8 mouse cellular contexts compared by ENCODE assay signal in genomic region chr17:87446767-87447611, GRCm38 (mm10). TPM values are rescaled to one million over a fixed set of nuclear protein-coding genes. Genes with fewer than 3 reads are reported as not detected.
DNase-seq lines count a peak whose midpoint lies in the region; ATAC-seq lines count a peak whose summit lies in the region.

Calm2 (minus strand) TSS chr17:87446935.

- peak; percentile 92 for ATAC-seq in hindbrain, embryonic 11.5 days (ENCODE audit: low FRiP score)

- H3K9ac ChIP-seq in hindbrain, embryonic 11.5 days (ENCODE audit: low read depth, low read length), result peak within 1 kb of the TSS; percentile 99

- under 1% methylated on average over 66 of the region's 69 CpGs for WGBS in hindbrain, embryonic 11.5 days

- DNase-seq in Muller cell, postnatal 12 days (ENCODE audit: inconsistent ontology term), result peak; percentile 99
- peak; percentile 98 for DNase-seq in cerebellum, adult 9-11 months
- DNase-seq in frontal cortex, adult 2 months (ENCODE audit: extremely low spot score in 1 of 2, low spot score in 1 of 2), result peak; percentile 95 to 99
- DNase-seq in hindbrain, embryonic 11.5 days (ENCODE audit: low spot score), result peak; percentile 98
- DNase-seq in layer of hippocampus, postnatal 10 days (ENCODE audit: low spot score in 2 of 2), result peak; percentile 98
- peak; percentile 99 for DNase-seq in lung, postnatal 10 days
- DNase-seq in ovary, postnatal 36 days (ENCODE audit: low spot score), result peak; percentile 97
- DNase-seq in thymus, postnatal 25 days, result peak; percentile 98

- no peaks in the 10 kb centered on the region for H3K9me3 ChIP-seq in hindbrain, embryonic 11.5 days (ENCODE audit: control insufficient read depth, low read length)

- peak within 1 kb of the TSS; percentile 98 for H3K27ac ChIP-seq in hindbrain, embryonic 11.5 days (ENCODE audit: low read depth, low read length)

- no peaks in the 10 kb centered on the region for H3K27me3 ChIP-seq in hindbrain, embryonic 11.5 days (ENCODE audit: control insufficient read depth, insufficient read depth, low read length)

- H3K4me2 ChIP-seq in hindbrain, embryonic 11.5 days (replicated peaks; ENCODE audit: low read depth, low read length), result peak within 1 kb of the TSS; percentile 76

- H3K4me3 ChIP-seq in hindbrain, embryonic 11.5 days (ENCODE audit: low read depth, low read length), result peak within 1 kb of the TSS; percentile 88

- H3K4me1 ChIP-seq in hindbrain, embryonic 11.5 days (replicated peaks; ENCODE audit: control insufficient read depth, insufficient read depth, low read length), result 0 out of 2 replicates have a peak, but pooled peaks cover 5% of the 10 kb centered on the region

- no peaks in the 10 kb centered on the region for H3K36me3 ChIP-seq in hindbrain, embryonic 11.5 days (ENCODE audit: control insufficient read depth, insufficient read depth, low read length)

RNA-seq across cellular contexts. Expression of gene Calm2, which starts in this region (rescaled TPM):
- polyA plus RNA-seq in frontal cortex, adult 2 months (2012; rRNA removed), result 2,836 and 2,917 TPM in 2 replicates
- 1,591 and 1,601 TPM in 2 replicates for polyA plus RNA-seq in hindbrain, embryonic 11.5 days (2014; fragmentation: Nextera tagmentation; extraction: Ambion mirVana)
- 1,000 to 10,000 TPM; 2,051 to 2,241 TPM for total RNA-seq in layer of hippocampus, postnatal 10 days (2021)

Comparison
In these comparisons a context has a peak if more than half of its experiments do, and no peak if none do; other contexts are left out.
1. Peak in every context shown above with its lines: DNase-seq, ATAC-seq, H3K4me3 ChIP-seq and H3K27ac ChIP-seq.